Mouse (Mus musculus) cerebral cortex, adult 2 months (tissue): ENCODE measurements around the gene Arid5b.

Experiments
- WGBS: fragments of 180-500 bp; shearing (Covaris S2); methylation state at CpG from one replicate; pipeline ENCODE4 v1.1.7; 2018; 5-methylcytosine and 5-hydroxymethylcytosine counted together

Gene Arid5b

DNA sequence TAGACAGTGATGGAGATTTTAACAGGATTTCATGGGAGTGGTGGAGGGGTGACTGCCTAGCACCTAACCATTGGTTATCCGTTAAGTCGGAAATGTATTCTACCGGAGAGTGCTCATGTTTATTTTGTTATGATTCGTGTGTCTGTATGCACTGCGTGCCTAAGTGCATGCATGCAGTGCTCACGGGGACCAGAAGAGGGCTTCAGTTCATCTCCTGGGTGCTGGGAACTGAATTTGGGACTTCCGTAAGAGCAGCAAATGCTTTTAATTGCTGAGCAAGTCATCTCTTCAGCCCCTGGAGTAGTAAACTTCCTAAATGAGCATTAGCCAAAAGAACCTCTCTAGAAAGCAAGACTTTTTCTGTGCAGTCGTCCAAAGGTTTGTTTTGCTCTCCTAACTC, 226.2 kb downstream of the Arid5b start:
- WGBS = 90% methylated on average over 8 of the region's 8 CpGs

DNA sequence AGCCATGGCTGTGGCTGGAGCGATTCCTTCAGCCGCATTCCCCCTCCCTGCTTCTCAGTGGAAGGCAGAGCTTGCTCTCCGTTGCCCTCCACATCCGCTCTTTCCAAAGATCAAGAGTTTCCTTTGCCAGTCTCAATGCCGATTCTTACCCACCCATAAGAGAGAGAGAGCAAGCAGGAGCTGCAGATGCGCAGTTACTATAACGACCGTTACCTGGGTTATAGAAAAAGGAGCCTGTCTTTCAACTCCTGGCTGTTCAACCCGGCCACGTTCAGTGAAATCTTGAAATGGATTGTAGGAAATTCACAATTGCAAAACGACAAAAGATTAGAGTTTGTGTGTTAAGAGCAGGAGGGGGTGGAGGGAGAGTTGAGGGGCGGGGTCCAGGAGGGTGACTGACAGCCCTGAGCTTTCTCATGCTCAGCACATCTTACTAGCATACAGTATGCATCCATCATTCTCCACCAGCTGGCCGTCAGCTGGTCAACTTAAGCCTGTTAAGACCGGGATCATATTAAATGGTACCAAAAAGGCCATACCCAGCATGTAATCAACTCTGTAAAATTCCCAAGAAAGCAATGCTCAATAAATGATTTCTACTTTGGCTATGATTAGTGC, 227.1 kb downstream of the Arid5b start:
- whole genome bisulfite sequencing = 84% methylated on average over 14 of the region's 14 CpGs

DNA sequence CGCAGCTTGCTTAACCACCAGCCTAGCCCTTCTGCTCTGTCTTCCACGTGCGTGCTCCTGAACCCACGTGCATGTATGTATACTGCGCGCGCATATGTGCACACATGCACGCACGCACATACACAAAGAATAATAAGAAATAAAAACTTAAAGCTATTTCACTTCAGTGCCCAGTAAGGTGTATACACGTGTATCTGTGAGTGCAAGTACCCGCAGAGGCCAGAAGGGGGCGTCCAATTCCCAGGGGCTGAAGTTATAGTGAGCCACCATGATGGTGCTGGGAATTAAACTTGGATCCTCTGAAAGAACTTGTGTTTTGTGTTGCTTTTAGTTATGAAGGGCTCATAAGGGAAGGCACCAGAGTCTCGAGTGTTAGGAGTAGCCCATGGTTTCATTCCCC, 227.7 kb downstream of the Arid5b start:
- 89% methylated on average over 13 of the region's 13 CpGs for WGBS

DNA sequence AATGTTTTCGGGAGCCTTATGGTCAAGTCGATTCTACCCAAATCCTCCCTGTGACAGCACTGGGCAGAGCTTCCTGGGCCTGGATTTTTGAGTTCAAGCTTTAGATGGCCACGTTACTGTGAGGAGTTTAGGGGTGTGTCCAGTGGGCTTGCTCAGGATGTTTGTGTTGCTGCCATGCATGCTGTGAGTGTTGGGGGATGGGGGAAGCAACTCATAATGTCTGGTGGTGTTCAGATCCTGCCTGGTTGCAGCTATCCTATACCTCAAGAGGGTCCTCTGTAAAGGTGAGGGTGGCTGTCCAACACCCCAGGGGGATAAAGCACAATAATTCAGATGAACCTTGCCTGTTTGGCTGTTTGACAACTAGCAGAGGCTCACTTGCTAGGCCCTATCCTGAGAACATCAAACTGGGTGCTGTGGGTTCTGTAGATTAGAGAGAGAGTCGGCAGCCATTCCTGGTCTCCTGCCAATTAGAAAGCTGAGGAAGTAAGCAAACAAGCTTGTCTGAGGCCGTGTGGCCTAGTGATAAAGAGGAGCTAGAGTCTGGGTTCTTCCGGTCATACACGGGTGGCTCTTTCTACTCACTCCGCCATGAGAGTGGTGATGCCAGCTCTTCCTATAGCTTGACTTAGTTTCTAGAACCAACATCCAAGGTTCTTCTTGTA, 229.8 kb downstream of the Arid5b start:
- WGBS = 88% methylated on average over 8 of the region's 8 CpGs

DNA sequence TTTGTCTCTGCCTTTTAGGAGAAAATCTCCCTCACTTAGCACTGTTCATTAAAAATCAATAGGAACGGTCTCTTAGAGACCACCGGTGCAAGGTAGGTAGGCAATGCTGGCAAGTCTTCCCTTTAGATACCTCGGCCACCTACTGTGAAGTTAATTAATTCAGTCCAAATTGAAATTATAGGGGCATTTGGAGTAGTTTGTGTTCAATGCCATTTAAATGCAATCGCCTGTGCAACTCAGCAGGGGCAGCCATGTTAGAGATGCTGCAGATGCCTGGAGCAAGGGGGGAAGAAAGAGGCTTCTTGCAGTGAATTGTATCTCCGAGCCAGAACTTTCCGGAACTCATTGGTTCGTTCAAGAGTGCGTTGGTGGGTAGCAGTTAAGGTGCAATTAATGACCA, 233.7 kb downstream of the Arid5b start:
- 77% methylated on average over 8 of the region's 8 CpGs for WGBS

DNA sequence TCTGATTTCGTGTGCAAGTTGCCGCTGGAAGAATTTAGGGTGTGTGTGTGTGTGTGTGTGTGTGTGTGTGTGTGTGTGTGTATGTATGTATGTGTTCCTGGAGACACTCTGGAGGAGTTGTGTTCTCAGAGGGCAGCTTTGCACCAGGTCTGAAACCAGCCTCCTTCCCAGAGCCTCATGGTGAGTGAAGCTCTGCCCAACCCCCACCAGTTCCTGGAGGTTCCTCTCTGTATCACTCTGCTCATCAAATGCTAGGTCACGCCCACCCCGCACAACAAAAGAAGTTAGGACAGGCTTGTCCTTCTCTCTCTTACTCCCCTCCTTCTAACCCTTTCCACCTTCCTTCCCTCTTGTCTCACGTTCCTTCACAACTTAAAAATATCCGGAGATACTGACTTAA, 234.6 kb downstream of the Arid5b start:
- 75% methylated on average over 6 of the region's 6 CpGs for WGBS
